Mouse (Mus musculus) kidney, embryonic 14.5 days (tissue): ENCODE measurements around the gene Mfsd6. TPM values are rescaled to one million over a fixed set of nuclear protein-coding genes. Genes with fewer than 3 reads are reported as not detected.

ENCODE experiments used
- ATAC-seq: fragments of 200-750 bp; cut with Nextera tagmentation; 2 replicates; pipeline ENCODE4 v1.8.0; 2017; ENCODE audit warnings: moderate number of reproducible peaks, mild to moderate bottlenecking, moderate TSS enrichment, moderate library complexity; ENCODE audit not compliant: low FRiP score, low TSS enrichment
- H3K27ac ChIP-seq: fragments of 300-500 bp; sonication (generic); 2 replicates; pipeline ENCODE4 v1.5.1; 2014; ENCODE audit warnings: low read depth, mild to moderate bottlenecking, low read length, moderate library complexity, mixed read lengths
- H3K27me3 ChIP-seq: fragments of 300-500 bp; sonication (generic); 2 replicates; pipeline ENCODE4 v1.6.1; 2014; ENCODE audit warnings: mild to moderate bottlenecking, low read length; ENCODE audit not compliant: control insufficient read depth, insufficient read depth
- H3K36me3 ChIP-seq: fragments of 300-500 bp; sonication (generic); 2 replicates; pipeline ENCODE4 v1.6.1; 2014; ENCODE audit warnings: low read length, mixed read lengths; ENCODE audit not compliant: control insufficient read depth, insufficient read depth
- H3K4me1 ChIP-seq: fragments of 300-500 bp; sonication (generic); 2 replicates; pipeline ENCODE4 v1.6.1; 2014; ENCODE audit warnings: low read length, mixed read lengths; ENCODE audit not compliant: control insufficient read depth, insufficient read depth
- H3K4me2 ChIP-seq: fragments of 300-500 bp; sonication (generic); replicated peaks from 2 replicates; pipeline ENCODE4 v1.6.1; 2014; ENCODE audit warnings: low read depth, mild to moderate bottlenecking, low read length
- H3K4me3 ChIP-seq: fragments of 300-500 bp; sonication (generic); 2 replicates; pipeline ENCODE4 v1.5.1; 2014; ENCODE audit warnings: mild to moderate bottlenecking, low read length
- H3K9ac ChIP-seq: fragments of 300-500 bp; sonication (generic); 2 replicates; pipeline ENCODE4 v1.6.1; 2014; ENCODE audit warnings: low read depth, mild to moderate bottlenecking, low read length, moderate library complexity
- H3K9me3 ChIP-seq: fragments of 300-500 bp; sonication (generic); 2 replicates; pipeline ENCODE4 v1.6.1; 2016; ENCODE audit warnings: low read length; ENCODE audit not compliant: control insufficient read depth
- WGBS: fragments of 180-500 bp; shearing (Covaris S2); extraction: QIAGEN DNeasy Blood & Tissue Kit; methylation state at CpG from one replicate; pipeline ENCODE4 v1.1.7; 2014; 5-methylcytosine and 5-hydroxymethylcytosine counted together
- polyA plus RNA-seq: library from polyadenylated mRNA; unstranded; fragments of >200 nt; fragmentation: Nextera tagmentation; extraction: Ambion mirVana; gene quantifications from 2 replicates; pipeline ENCODE4 v1.2.1, GENCODE M21; 2014

The Mfsd6 gene
- polyA plus RNA-seq, 1 experiment from 2014 or later: 4.3 TPM

- WGBS: 92% methylated on average over 3 of the region's 3 CpGs
Measured at GRCm38 (mm10) chr1:52635932-52636331, 91.3 kb downstream of the Mfsd6 start.

GRCm38 (mm10) chr1:52634251-52634650 is 93.0 kb downstream of the Mfsd6 start:
- no peak overlapping the region for H3K4me3 ChIP-seq
- WGBS: 88% methylated on average over 6 of the region's 6 CpGs
- H3K36me3 ChIP-seq: peaks cover 6% of the 10 kb centered on the region; the same call in 1 of the 2 replicates
- H3K4me1 ChIP-seq: peaks cover 5% of the 10 kb centered on the region; the same call in 1 of the 2 replicates
- H3K27ac ChIP-seq: no peak overlapping the region
- no peak overlapping the region for H3K4me2 ChIP-seq
- H3K27me3 ChIP-seq: no peaks in the 10 kb centered on the region
- no peak overlapping the region for H3K9ac ChIP-seq
- no peaks in the 10 kb centered on the region for H3K9me3 ChIP-seq
- no peak for ATAC-seq

More at GRCm38 (mm10) chr1:52635932-52636331, 91.3 kb downstream of the Mfsd6 start:
- Histone ChIP-seq H3K9me3 (no peaks in the 10 kb centered on the region), H3K27me3 (no peaks in the 10 kb centered on the region), H3K36me3 (peaks cover 15% of the 10 kb centered on the region), H3K4me1 (peaks cover 5% of the 10 kb centered on the region; the same call in 1 of the 2 replicates), H3K4me2 (no peak overlapping the region), H3K27ac (no peak overlapping the region), H3K4me3 (no peak overlapping the region), H3K9ac (no peak overlapping the region)
- no peak for ATAC-seq

GRCm38 (mm10) chr1:52631570-52631969 is 95.7 kb downstream of the Mfsd6 start:
- Histone ChIP-seq H3K4me1 (peaks cover 5% of the 10 kb centered on the region; the same call in 1 of the 2 replicates), H3K9ac (no peak overlapping the region), H3K27ac (no peak overlapping the region), H3K4me3 (peak overlapping the region; percentile 50), H3K9me3 (no peaks in the 10 kb centered on the region), H3K36me3 (no peaks in the 10 kb centered on the region), H3K27me3 (no peaks in the 10 kb centered on the region), H3K4me2 (peak overlapping the region; percentile 55)
- no peak for ATAC-seq
- WGBS: 73% methylated on average over 2 of the region's 2 CpGs

GRCm38 (mm10) chr1:52630937-52631299 is 96.3 kb downstream of the Mfsd6 start:
- WGBS: under 1% methylated on average over 6 of the region's 6 CpGs
- peak overlapping the region; percentile 50 for H3K4me3 ChIP-seq
- H3K36me3 ChIP-seq: no peaks in the 10 kb centered on the region
- peak; percentile 76; the same call in 1 of the 2 replicates for ATAC-seq
- H3K4me1 ChIP-seq: peaks cover 5% of the 10 kb centered on the region; the same call in 1 of the 2 replicates
- H3K27me3 ChIP-seq: no peaks in the 10 kb centered on the region
- peak overlapping the region; percentile 68 for H3K27ac ChIP-seq
- H3K4me2 ChIP-seq: peak overlapping the region; percentile 55
- H3K9ac ChIP-seq: peak overlapping the region; percentile 67
- H3K9me3 ChIP-seq: no peaks in the 10 kb centered on the region

GRCm38 (mm10) chr1:52630248-52630936 is 96.9 kb downstream of the Mfsd6 start, which contains the start of gene Nemp2:
TSS of gene Nemp2 (plus strand) at chr1:52630703.
- Histone ChIP-seq H3K27me3 (no peaks in the 10 kb centered on the region), H3K36me3 (no peaks in the 10 kb centered on the region), H3K9ac (peak within 1 kb of the TSS; percentile 67), H3K4me3 (peak within 1 kb of the TSS; percentile 50), H3K4me2 (peak within 1 kb of the TSS; percentile 55), H3K9me3 (no peaks in the 10 kb centered on the region), H3K27ac (peak within 1 kb of the TSS; percentile 68), H3K4me1 (peaks cover 5% of the 10 kb centered on the region; the same call in 1 of the 2 replicates)
- under 1% methylated on average over 42 of the region's 44 CpGs for WGBS
- ATAC-seq: peak; percentile 92

- H3K4me3 ChIP-seq: no peak overlapping the region
- no peak overlapping the region for H3K27ac ChIP-seq
- H3K4me1 ChIP-seq: no peaks in the 10 kb centered on the region
Measured at GRCm38 (mm10) chr1:52620442-52620841, 106.8 kb downstream of the Mfsd6 start.

GRCm38 (mm10) chr1:52618217-52618616 is 109.0 kb downstream of the Mfsd6 start:
- Histone ChIP-seq H3K9me3 (no peaks in the 10 kb centered on the region), H3K4me3 (no peak overlapping the region), H3K4me1 (no peaks in the 10 kb centered on the region), H3K36me3 (no peaks in the 10 kb centered on the region), H3K9ac (no peak overlapping the region), H3K27me3 (no peaks in the 10 kb centered on the region), H3K27ac (no peak overlapping the region), H3K4me2 (no peak overlapping the region)
- ATAC-seq: no peak
- 57% methylated on average over 1 of the region's 1 CpGs for WGBS

More at GRCm38 (mm10) chr1:52620442-52620841, 106.8 kb downstream of the Mfsd6 start:
- Histone ChIP-seq H3K9ac (no peak overlapping the region), H3K36me3 (no peaks in the 10 kb centered on the region), H3K9me3 (no peaks in the 10 kb centered on the region), H3K4me2 (no peak overlapping the region), H3K27me3 (no peaks in the 10 kb centered on the region)
- no peak for ATAC-seq

GRCm38 (mm10) chr1:52608486-52608885 is 118.8 kb downstream of the Mfsd6 start:
- Histone ChIP-seq H3K27me3 (no peaks in the 10 kb centered on the region), H3K4me2 (no peak overlapping the region), H3K4me3 (no peak overlapping the region), H3K27ac (no peak overlapping the region), H3K4me1 (no peaks in the 10 kb centered on the region), H3K9ac (no peak overlapping the region), H3K9me3 (no peaks in the 10 kb centered on the region), H3K36me3 (no peaks in the 10 kb centered on the region)
- WGBS: 91% methylated on average over 4 of the region's 4 CpGs
- ATAC-seq: no peak

GRCm38 (mm10) chr1:52607700-52608099 is 119.6 kb downstream of the Mfsd6 start:
- no peak overlapping the region for H3K27ac ChIP-seq
- ATAC-seq: no peak
- H3K4me2 ChIP-seq: no peak overlapping the region
- no peaks in the 10 kb centered on the region for H3K9me3 ChIP-seq
- no peak overlapping the region for H3K9ac ChIP-seq
- WGBS: 79% methylated on average over 1 of the region's 1 CpGs
- H3K36me3 ChIP-seq: no peaks in the 10 kb centered on the region
- no peaks in the 10 kb centered on the region for H3K4me1 ChIP-seq
- H3K27me3 ChIP-seq: no peaks in the 10 kb centered on the region
- H3K4me3 ChIP-seq: no peak overlapping the region
